Mouse (Mus musculus) bone marrow macrophage, adult 2 months (primary cell): ENCODE data around the gene Oit1.

ENCODE experiments used
- CTCF ChIP-seq: IDR thresholded peaks from 2 replicates; pipeline ENCODE4 v1.5.1; 2012; ENCODE audit warnings: low read depth, mild to moderate bottlenecking, low read length, moderate library complexity
- POLR2A ChIP-seq: IDR thresholded peaks from 2 replicates; pipeline ENCODE4 v1.6.1; 2012; ENCODE audit warnings: mild to moderate bottlenecking, low read depth, low read length, borderline replicate concordance

GRCm38 (mm10) chr14:8315169-8315568 is 63.4 kb downstream of the Oit1 start:
- no peak for TF ChIP-seq CTCF
- TF ChIP-seq POLR2A, result no peak
